Mouse (Mus musculus) myocyte (in vitro differentiated cells): ENCODE data around the gene Acsf3.

Experiments
- CEBPB ChIP-seq: IDR thresholded peaks from 2 replicates; pipeline ENCODE4 v1.6.1; 2011; ENCODE audit warnings: mild to moderate bottlenecking, moderate library complexity; ENCODE audit not compliant: poor library complexity, insufficient read depth, severe bottlenecking
- E2F4 ChIP-seq: IDR thresholded peaks from one replicate; pipeline ENCODE4 v1.6.1; 2011; ENCODE audit warnings: mild to moderate bottlenecking, control low read depth, moderate library complexity; ENCODE audit not compliant: insufficient read depth
- MAX ChIP-seq: IDR thresholded peaks from one replicate; pipeline ENCODE4 v1.6.1; 2011; ENCODE audit warnings: low read depth, mild to moderate bottlenecking, control low read depth
- MYOG ChIP-seq, 3 experiments: IDR thresholded peaks; one replicate each; pipeline ENCODE4 v1.6.1; 2011; ENCODE audit warnings: control low read depth in 2 of 3, low read depth in 2 of 3, mild to moderate bottlenecking in 2 of 3; ENCODE audit not compliant: insufficient read length in 2 of 3, control insufficient read depth in 1 of 3, insufficient read depth in 1 of 3
- POLR2A ChIP-seq: IDR thresholded peaks from one replicate; pipeline ENCODE4 v1.6.1; 2011; ENCODE audit warnings: low read depth, mild to moderate bottlenecking, control low read depth, moderate library complexity; ENCODE audit not compliant: insufficient read length
- POLR2AphosphoS2 ChIP-seq: IDR thresholded peaks from one replicate; pipeline ENCODE4 v1.6.1; 2011; ENCODE audit warnings: low read depth, control low read depth; ENCODE audit not compliant: insufficient read length
- TCF12 ChIP-seq: IDR thresholded peaks from one replicate; pipeline ENCODE4 v1.6.1; 2011; ENCODE audit warnings: mild to moderate bottlenecking, control low read depth; ENCODE audit not compliant: poor library complexity, insufficient read depth, severe bottlenecking
- TCF3 ChIP-seq: IDR thresholded peaks from one replicate; pipeline ENCODE4 v1.6.1; 2011; ENCODE audit warnings: low read depth, control low read depth; ENCODE audit not compliant: insufficient read length
- USF1 ChIP-seq: IDR thresholded peaks from one replicate; pipeline ENCODE4 v1.6.1; 2011; ENCODE audit warnings: low read depth, mild to moderate bottlenecking, control low read depth, moderate library complexity

DNA sequence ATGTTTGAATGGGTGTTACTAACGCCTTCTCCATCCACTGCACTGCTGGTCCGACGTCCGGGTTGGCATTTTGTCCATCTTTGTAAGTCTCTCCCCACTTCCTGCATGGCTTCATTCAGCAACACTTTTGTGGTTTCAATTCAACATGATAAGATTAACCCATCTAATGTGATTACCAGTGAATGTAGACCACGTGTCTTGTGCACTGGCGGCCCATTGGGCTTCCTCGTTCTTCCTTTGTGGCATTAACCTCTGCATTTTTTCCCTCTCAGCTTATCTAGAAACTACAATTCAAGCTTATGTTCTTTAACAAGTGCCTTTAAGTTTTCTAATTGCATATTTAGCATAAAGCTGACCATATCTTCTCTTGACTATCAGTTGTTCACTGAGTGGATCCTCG, 50.1 kb downstream of the Acsf3 start:
- no peak for TF ChIP-seq POLR2A
- TF ChIP-seq E2F4 = no peak
- TF ChIP-seq MAX = no peak
- TF ChIP-seq POLR2AphosphoS2 = no peak
- TF ChIP-seq USF1 = no peak
- TF ChIP-seq CEBPB = no peak
- TF ChIP-seq TCF12 = no peak
- TF ChIP-seq TCF3 = no peak
- no peak for TF ChIP-seq MYOG (IDR thresholded peaks at IDR 0.05; ENCODE audit: control insufficient read depth in 1 of 3, insufficient read depth in 1 of 3, insufficient read length in 2 of 3, low read depth in 2 of 3)
